Mouse (Mus musculus): ENCODE data around the gene Mta1.

Mta1 gene

GRCm38 (mm10) chr12:113149341-113149740 lies 51.3 kb downstream of the Mta1 start:
- DNase-seq (ENCODE audit: low spot score): no peak

DNA sequence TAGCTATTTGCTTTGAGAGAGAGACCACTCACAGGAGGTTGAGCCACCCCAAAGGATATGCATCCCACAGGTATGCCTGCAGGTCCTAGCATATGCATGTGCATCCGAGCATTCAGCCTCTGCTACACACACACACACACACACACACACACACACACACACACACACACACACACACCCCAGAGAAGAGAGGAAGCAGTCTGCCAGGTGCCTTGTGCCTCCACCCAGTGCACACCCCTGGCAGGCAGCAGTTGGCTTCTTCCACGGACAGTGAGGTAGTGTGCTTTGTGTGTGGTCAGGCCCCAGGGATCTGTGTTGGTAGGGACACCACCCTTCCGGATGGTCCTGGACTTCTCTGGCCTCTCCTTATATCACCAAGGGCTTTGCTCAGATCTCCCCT lies 51.8 kb downstream of the Mta1 start:
- DNase-seq (ENCODE audit: low spot score): peak; percentile 62

GRCm38 (mm10) chr12:113150591-113150990 lies 52.5 kb downstream of the Mta1 start:
- DNase-seq (ENCODE audit: low spot score): no peak

- DNase-seq (ENCODE audit: low spot score): no peak
These were observed 53.0 kb downstream of the Mta1 start for GRCm38 (mm10) chr12:113151046-113151445.

DNA sequence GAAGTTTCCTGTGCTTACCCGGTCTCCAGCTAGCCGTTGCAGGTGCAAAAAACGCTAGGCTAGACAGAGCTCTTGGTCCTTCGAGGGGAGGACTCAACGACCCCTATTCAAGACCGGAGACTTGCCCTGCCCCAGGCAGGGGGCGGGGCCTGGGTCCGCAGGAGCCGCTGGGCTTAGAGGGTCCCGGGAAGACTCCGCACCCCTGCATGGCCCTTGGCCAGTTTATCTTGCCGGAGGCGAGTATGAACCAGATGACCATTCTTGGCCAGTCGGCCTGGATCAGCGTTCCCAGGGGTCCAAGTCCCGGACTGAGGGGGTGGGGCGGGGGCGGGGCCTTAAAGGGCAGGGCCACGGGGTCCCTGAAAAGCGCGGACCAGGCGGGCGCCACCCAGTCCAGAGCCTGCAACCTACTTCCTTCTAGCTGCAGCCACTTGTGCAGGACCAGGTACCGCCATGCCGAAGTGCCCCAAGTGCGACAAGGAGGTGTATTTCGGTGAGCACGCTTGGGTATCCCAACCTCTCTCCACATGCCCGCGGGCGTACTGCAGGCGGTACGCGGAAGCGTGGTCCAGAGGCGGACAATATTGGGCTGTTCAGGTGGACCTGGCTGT lies 53.7 kb downstream of the Mta1 start:
- DNase-seq (ENCODE audit: low spot score): peak; percentile 39

DNA sequence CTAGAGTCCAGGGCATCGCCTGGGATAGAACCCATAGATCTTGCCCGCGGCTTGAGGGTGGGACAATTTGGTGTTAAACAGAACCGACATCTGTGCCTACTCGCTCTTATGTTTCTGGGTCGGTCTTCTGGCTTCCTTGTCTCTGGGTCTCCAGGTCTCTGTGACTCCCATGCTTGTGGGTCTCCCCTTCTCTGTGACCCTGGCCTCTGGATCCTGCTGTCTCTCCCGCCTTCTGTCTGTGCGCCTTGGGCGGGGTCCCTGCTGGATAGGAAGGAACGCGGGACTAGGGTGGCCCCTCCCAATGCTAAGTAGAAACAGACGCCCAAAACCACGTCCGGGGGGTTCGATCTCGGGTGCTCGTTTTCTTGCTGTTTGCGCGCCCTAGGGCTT lies 54.2 kb downstream of the Mta1 start:
- peak; percentile 76 for DNase-seq (ENCODE audit: low spot score)

DNA sequence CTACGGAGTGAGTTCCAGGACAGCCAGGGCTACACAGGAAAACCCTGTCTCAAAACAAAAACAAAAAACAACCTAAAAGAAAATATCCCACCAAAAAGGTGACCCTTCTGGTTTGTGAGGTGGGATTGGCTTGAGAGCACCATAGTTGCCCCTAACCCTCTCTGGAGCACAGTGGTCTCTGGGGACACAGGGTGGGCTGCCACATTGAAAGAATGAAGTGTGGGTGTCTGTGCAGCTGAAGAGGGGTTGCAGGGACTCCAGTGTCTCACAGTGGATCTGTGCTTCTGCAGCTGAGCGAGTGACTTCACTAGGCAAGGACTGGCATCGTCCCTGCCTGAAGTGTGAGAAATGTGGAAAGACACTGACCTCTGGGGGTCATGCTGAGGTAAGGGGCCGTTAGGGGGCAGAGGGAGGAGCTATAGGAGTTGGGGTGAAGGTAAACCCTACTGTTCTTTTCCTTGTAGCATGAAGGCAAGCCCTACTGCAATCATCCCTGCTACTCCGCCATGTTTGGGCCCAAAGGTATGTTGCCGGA lies 55.0 kb downstream of the Mta1 start:
- DNase-seq (ENCODE audit: low spot score): no peak

GRCm38 (mm10) chr12:113153971-113154370 lies 55.9 kb downstream of the Mta1 start:
- DNase-seq (ENCODE audit: low spot score): no peak

- DNase-seq (ENCODE audit: low spot score): no peak
These were observed 56.6 kb downstream of the Mta1 start for GRCm38 (mm10) chr12:113154747-113155075.

DNA sequence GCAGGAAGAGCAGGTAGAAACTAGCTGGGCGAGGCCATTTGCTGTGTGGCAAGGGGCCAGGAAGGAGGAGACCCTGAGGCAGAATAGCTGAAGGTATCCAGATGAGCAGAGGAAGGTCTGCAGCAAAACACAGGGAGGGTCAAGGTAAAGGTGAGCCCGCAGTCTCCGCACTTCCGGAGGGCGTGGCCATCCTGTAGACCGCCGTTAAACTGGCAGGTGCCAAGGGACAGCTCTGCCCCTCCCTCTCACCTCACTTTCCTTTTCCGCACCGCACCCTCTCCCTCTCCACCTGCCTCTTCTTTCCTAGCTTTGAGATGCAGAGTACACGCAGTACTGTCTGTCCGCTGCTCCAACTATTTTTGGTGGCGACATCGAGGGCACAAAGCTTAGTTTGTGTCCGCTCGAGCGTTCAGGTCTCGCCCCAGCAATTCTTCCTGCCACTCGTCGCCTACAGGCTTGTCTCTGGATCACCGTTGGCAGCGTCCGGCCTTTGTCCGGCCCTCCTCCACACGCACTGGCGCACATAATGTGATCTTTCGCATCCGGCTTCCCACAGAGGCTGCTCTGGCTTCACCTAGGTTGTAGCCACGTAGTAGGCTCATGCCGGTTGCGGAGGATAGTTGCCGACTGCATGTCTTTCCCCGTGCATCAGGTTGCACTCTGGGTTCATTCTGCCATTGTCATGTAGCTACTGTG lies 57.1 kb downstream of the Mta1 start:
- peak; percentile 60 for DNase-seq (ENCODE audit: low spot score)

DNA sequence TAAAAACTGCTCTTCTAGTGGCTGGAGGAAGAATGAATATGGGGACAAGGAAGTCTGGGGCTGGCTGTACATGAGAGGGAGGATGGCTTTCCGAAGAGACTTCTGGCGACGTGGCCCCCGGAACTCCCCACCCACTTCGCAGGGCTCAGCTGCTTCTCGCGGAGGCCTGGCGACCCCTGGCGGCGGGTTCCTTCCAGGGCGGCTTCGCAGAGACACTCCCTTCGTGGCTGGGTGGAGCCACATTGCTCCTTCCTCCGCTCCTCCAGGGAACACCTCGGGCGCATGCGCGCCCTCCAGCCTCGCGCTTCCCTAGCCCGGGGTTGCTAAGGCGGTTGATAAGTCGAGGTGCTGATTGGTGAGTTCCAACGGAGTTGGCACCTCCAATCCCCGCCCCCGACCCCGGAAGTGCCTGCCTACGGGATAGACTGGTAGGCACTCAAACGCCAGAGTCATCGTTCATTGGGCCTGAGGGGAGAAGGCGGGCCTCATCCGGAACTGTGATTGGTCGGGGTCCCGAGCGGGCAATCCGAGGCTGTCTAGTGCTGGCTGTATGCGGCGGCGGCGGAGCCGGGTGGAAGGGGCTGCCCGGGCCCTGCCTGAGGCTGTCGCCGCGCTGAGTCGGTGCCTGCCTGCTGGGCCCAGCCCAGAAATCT lies 57.9 kb downstream of the Mta1 start, which contains the start of gene Tedc1:
Gene Tedc1, plus strand, starts transcription at position 535 of the 653 bp plus-strand sequence.
- peak; percentile 100 for DNase-seq (ENCODE audit: low spot score)

DNA sequence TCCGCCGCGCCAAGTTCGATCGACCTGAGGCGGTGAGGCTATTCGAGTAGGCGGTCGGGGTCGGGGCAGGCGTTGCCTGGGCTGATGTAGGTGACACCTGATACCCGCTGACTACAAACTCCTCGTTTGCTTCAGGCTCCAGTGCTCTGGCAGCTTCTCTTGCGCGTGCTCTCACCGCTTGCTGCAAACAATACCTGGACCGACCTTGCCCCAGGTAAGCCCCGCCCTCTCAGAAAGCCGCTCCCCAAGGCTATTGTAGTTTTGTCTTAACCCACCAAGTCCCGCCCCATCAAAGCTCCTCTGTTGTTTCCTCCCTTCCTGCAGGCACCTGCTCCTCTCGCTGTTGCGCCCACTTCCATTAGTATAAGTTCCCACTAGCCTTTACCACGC lies 58.5 kb downstream of the Mta1 start:
- DNase-seq (ENCODE audit: low spot score): no peak

- no peak for DNase-seq (ENCODE audit: low spot score)
These were observed 58.9 kb downstream of the Mta1 start for GRCm38 (mm10) chr12:113157002-113157401.

DNA sequence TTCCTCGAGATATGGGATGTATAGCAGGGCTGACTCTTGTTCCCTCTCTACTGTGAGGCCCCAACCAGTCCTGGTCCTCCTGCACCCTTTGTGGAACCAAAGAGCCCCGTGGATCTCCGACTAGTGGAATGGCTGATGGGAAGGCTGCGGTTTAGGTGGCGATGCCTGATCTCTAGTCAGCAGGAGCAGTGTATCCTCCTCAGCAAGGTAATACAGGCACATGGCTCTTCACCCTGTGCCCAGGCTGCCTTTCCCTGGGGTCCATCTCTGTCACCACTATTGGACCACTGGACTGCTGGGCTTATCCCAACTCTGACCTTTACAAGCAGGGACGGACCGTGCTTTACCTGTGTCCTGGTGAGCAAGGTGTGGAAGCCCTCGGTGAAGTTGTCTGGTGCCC lies 59.4 kb downstream of the Mta1 start:
- DNase-seq (ENCODE audit: low spot score): no peak

DNA sequence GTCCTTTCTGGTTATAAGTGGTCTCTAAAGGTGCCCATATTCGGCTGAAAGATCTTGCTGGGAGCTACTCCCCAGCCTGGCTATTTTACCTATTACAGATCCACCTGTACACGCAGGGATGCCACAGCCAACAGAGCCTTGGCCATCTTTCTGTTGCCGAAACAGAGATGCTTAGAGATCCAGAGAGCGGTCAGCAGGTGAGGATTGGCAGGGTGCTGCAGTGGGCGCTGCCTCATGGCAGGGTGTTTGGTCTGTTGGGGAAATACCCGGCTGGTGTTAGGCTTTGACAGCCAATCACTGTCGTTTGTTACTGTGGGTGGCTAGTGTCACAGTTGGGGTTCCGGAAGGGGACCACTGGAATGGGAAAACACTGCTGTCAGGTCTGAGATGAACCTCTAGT lies 59.9 kb downstream of the Mta1 start:
- no peak for DNase-seq (ENCODE audit: low spot score)

DNA sequence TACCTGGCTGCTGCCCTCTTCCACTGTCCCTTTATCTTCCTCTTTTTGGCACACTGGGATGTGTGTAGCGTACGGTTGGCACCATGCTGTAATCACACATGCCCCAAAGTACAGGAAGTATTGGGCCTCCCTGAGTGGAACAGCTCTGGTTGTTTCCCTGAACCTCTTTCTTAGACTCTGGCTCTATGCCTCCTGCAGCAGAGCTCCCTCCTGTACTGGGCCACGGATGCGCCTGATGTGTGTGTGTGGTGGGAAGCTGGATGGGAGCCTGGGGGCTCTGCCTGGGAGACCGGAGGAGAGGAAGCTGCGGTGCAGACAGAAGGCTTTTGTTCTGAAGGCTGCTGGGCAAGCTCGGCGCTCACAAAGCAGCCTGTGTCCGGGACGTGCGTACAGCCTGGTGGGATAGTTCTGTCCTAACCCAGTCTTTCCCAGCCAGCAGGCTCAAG lies 65.5 kb downstream of the Mta1 start:
- DNase-seq (ENCODE audit: low spot score): no peak

GRCm38 (mm10) chr12:113168031-113168536 lies 70.0 kb downstream of the Mta1 start:
- peak; percentile 66 for DNase-seq (ENCODE audit: low spot score)

GRCm38 (mm10) chr12:113176960-113177725 lies 79.1 kb downstream of the Mta1 start:
- no peak for DNase-seq (ENCODE audit: low spot score)

DNA sequence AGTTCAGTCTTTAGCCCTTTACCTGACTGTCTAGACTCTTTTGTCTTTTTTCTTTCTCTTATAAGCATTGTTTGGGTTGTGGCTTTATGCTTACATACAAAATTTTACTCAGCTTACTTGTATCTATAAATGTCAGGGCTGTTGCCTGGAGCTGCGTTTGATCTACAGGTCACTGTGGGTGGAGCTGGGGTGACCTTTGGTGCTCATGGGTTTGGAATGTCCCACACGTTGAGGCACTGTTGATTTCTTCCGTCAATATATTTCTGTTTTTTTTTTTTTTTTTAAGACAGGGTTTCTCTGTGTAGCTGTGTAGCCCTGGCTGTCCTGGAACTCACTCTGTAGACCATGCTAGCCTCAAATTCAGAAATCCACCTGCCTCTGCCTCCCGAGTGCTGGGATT lies 82.9 kb downstream of the Mta1 start:
- DNase-seq (ENCODE audit: low spot score): no peak

- DNase-seq (ENCODE audit: low spot score): no peak
These were observed 86.9 kb downstream of the Mta1 start for GRCm38 (mm10) chr12:113184945-113185344.

DNA sequence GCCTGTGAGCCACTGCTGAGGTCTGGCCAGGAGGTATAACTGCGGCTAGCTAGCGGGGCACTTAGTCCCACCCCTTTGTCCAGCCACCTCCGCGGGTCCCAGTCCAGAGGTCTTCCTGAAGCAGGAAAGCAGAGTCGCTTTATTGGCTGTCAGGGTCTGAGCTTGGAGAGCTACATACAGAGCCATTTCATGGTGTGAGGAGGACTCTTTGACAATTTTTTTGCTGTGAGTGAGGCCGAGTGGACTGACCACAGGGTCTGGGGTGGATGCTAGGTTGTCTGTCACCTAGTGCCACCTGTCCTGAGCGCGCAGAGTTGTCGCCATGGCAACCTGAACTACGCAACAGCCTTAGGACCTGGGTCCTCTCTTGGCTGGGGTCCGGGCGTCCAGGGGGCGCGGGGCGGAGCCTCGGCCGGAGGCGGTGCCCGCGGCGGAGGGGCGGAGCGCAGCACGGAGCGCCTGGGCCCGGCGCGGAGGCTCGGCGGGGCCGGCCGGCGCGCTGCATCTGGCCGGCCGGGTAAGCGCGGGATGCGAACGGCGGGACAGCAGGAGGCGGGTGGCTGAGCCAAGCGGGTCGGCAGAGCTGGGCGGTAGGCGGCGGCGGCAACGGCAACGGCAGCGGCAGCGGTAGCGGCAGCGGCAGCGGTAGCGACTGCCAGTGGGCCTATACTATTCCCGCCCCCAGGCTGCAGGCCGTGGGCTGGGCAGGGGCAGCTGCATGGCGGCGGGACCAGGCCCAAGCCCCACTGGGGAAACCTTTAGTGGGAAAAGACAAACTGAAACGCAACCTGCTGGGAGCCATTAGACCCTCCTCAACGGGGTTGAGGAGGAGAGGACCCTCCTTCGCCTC lies 87.6 kb downstream of the Mta1 start, which contains the start of gene Tmem121:
Gene Tmem121, plus strand, starts transcription at position 489 of the 850 bp plus-strand sequence.
- DNase-seq (ENCODE audit: low spot score): no peak

Measured in T-cell, adult 2 months (primary cell).